Mouse (Mus musculus) ES-CJ7 (cell line): Measurements from ENCODE around the gene Lrp3.
"Not testable (repeated sequence)": the region's sequence is repeated elsewhere in the genome, so short reads cannot be mapped to it uniquely, and the experiment has no call there.

ENCODE experiments used
- DNase-seq: peaks from one replicate; pipeline ENCODE4 v3.0.0; 2011; ENCODE audit warnings: low read depth, low spot score

Gene Lrp3

DNA sequence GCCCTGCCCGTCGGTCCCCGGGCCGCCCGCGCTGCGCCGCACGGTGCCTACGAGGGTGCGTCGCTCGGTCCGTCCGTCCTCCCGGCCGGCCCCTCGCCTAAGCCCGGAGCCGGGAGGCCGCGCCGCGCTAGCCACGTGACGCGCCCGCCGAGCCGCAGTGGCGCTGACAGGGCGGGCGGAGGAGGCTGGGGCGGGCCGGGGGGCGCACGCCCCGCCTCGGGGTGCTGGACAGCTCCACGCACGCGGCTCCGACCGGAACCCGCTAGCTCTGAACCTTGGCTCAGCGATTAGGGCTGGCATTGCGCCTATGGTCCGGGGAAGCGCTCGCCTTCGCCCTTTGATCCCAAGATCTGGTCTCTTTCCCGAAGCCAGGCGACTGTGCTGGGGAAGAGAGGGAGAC, at the start of gene Lrp3:
Gene Lrp3, minus strand, starts transcription at position 274 of the 400 bp plus-strand sequence.
- DNase-seq, result peak; percentile 66

DNA sequence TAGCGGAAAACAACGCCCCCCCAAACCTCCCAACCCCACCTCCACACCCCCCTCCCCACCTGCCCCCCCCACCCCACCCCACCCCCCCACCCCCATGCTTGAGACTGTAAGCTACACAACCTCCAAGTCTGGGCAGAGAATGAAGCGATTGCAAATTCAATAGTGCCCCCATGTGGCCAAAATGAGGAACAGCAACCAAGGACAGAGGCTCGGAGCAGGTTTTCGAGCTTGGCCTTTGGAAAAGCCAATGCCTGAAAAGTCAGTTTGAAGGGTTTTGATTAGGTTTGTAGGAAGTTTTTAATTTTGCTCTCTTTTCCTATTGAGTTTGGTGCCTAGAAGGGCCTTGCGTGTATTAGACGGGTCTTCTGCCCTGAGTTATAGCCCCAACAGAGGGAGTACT, 49.4 kb upstream of the Lrp3 start:
- peak; percentile 52 for DNase-seq

DNA sequence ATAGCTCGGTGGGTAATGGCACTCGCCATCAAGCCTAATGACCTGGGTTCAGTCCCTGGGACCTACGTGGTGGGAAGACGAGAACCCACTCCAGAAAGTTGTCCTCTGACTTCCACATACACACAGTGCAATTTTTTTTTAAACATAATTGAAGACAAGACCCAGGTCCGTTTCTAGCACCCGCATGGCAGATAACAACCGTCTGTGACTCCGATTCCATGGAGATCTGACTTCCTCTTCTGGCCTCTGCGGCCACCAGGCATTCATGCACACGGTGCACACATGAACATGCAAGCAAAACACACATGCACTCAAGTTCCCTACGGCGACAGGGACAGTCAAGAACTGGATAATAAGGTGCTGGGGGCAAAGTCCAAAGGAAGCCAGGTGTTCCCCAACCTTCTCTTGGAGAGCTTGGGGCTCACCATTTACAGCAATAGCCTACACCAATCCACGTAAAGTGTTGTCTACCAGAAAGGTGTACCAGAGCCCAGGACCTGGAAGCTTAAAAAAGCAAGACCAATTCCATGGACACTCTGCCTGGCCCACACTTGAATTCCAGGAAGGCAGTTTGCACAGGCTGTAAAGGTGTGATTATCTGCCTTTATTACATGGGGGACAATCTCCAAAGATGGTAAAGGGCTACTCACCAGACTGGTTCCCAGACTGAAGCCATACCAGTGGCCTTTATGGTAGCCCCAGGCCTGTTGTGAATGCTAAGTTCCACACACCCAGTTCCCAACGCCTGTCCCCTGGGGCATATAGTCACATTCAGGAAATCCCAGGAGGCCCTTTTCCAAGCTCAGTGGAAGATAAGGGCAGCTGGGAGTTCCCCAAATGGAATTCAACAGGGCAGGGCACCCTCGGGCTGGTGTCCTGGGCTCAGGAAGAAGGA, 48.5 kb upstream of the Lrp3 start:
- DNase-seq, result no peak

GRCm38 (mm10) chr7:35259384-35259783, 44.1 kb upstream of the Lrp3 start:
- peak; percentile 91 for DNase-seq

GRCm38 (mm10) chr7:35258294-35258693, 43.0 kb upstream of the Lrp3 start:
- no peak for DNase-seq

DNA sequence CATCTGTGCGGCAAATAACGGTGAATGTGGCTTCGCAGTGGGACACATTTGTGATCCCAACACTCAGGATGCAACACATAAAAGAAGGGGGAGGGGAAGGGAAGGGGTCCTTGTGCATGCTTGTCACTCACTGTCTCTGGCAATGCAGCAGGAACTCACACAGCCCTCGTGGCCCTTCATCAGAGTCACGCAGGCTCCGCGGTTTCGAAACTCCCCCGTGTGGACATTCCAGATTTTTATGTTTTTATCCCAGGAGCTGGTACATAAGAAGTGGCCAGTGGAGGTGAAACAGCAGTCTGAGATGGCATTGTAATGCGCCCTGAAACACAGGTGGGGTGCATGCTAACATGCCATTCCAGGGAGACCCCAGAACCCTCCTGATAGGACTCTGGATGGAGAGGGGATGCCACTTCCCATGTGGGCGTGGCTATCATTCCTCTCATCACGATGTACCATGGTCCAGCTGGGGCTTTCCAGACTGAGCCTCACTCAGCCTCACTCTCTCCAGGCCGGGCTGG, 36.8 kb upstream of the Lrp3 start:
- DNase-seq, result peak; percentile 57

DNA sequence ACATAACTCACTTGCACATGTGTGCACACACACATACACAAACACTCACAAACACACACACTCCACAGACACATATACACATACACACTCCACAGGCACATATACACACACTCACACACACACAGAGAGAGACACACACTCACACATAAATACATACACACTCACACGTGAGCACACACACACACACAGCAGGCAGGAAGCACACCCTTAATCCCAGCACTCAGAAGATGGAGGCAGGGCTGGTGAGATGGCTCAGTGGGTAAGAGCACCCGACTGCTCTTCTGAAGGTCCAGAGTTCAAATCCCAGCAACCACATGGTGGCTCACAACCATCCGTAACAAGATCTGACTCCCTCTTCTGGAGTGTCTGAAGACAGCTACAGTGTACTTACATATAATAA, 22.6 kb upstream of the Lrp3 start:
- DNase-seq, result not testable (repeated sequence)

DNA sequence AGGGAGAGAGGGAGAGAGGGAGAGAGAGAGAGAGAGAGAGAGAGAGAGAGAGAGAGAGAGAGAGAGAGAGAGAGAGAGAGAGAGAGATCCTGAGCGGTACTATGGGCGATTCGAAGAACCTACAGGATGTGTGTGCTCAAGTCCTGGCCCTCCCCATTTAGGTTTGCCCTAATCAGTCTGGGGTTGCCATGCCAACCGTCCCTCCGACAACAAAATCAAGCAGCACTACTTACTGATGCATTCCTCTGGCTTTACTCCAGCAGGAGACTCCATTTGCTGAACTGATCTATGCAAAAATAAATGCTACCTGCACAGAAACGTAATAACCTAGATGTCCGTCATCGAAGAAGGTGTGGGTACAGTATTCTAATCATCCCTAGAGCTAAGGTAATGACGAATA, 20.0 kb upstream of the Lrp3 start:
- DNase-seq, result peak; percentile 82

DNA sequence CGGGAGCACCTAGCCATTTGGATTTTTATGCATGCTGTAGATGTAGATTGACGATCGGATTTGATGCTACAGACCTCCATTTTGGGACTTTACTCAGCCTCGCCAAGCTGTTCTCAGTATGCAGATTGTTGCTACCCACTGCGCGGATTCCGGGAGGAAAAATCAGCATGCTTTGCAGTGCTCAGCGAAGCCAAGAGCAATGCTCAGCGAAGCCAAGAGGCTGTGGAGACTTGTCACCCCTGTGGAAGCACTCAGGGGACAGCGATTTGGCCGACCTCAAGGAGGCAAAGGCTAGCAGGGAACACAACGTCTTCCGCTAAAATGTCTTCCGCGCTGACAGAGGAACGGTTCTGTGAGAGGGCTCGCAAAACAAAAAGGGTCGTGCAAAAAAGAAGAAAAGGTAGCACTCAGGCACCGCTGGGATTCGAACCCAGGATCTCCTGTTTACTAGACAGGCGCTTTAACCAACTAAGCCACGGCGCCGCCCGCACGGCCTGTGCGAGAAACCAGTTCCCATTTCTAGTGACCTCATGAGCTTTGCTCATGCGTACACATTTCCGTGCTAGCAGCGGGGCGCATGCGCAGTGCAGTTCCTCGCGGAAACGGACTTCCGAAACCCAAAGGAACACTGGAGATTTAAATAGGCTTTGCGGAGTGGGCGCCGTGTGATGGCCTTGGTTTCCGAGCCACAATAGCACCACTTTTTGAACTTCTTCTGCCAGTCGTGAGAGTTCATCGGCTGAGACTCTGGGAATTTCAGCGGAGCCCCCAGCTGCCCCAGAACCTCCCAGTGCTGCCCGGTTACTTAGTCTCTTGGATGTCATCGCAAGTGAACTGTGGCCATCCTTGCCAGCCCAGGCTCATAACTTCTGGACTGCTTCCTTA, 19.3 kb upstream of the Lrp3 start:
- peak; percentile 97 for DNase-seq

DNA sequence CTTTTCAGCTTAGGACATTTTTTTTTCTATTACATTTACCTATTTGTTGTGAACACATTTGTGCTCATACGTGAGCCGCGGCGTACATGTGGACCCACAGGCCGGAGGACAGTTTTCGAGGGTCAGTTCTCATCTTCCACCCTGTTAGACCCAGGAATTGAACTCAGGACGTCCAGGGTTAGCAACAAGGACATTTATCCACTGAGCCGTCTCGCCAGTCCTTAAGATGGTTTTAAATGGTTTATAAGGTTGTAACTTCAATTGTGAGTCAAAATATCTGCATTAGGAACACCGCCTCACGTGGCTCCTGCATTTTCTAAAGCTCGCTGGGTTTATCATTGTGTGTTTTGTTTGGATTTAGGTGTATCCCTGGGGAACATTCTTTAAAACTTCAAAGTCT, 18.6 kb upstream of the Lrp3 start:
- DNase-seq, result peak; percentile 26

GRCm38 (mm10) chr7:35232796-35233455, 17.6 kb upstream of the Lrp3 start:
- peak; percentile 78 for DNase-seq

GRCm38 (mm10) chr7:35230333-35230732, 15.0 kb upstream of the Lrp3 start:
- DNase-seq, result peak; percentile 64

DNA sequence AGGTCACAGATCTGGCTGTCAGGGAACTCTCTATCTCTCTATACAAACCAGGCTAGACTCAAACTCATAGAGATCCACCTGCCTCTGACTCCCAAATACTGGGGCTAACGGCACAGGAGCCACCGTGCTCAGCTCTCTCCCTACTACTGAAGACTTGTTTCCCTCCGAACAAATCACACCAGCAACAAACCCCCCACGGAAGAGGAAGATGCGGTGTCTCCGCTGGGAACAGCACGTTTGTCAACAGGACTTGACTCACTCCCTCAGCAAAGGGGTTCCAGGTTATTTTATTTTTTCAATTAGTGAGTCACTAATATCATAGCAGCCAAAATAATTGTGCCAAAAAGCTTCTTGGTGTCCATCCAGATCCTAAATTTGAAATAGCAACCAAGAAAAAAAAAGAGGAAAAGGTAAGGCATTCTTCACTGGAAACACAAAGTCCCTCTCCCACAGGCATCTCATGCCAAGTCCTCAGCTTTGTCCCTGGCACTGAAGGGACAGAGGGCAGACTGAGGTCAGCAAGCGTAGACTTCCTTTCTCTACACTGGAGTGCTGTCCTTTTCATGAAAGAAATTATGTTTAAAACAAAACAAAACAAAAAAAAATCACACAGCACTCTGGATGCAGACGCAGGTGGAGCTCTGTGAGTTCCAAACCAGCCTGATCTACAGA, 5.5 kb upstream of the Lrp3 start:
- DNase-seq, result no peak

- no peak for DNase-seq
Measured at GRCm38 (mm10) chr7:35215731-35216130, 433 bp upstream of the Lrp3 start.

DNA sequence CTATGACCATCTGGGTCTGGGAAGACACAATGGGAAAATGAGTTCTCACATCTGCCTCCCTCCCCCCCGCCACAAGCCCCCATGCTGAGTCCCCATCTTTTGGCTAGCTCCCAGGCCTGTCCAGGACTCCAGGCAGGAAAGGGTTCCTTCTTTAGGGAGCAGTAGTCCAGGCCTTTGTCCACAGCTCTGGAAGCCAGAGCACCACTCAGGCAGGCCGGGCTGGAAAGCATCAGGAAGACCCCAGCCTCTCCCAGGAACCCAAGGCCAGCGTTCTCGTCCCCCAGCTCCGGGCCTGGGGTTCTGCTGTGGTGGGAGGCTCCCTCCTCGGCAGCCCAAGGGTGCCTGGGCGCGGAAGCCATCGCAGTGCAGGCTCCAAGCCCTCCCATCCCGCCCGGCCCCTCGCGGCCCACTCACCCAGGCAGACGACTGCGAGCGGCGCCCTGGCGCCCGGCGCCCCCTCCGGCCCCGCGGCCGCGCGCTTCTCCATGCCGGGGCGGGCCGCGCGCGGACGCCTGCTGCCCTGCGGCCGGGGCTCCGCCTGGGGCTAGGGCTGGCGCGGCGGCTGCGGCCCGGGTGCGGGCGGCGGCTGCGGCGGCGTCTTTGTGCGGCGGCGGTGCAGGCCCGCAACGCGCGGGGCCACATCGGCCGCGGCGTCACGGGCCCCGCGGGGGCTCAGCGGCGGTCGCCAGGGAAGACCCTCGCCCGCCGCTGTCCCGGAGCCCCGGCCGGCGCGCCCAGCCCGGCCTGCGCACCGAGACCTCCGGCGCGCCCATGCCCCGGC, 666 bp downstream of the Lrp3 start:
- no peak for DNase-seq

- no peak for DNase-seq
Measured at GRCm38 (mm10) chr7:35211791-35212190, 3.5 kb downstream of the Lrp3 start.

DNA sequence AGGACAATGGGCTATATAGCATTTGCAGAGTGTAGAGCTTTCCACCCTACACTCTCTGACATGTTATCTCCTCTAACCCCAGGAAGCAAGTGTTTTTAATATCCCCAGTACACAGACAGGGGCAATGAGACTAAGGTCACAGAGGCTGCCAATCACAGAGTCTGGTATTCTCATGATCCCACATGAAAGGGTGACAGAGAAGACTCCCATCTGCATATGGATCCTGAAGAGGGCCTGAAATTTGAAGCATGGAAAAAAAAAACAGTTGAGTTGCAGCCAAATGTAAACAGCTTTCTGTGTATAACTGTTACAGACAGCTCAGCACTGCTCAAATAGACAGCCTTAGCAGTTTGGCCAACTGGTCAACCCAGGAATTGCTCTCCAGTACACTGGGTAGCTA, 15.5 kb downstream of the Lrp3 start:
- no peak for DNase-seq

DNA sequence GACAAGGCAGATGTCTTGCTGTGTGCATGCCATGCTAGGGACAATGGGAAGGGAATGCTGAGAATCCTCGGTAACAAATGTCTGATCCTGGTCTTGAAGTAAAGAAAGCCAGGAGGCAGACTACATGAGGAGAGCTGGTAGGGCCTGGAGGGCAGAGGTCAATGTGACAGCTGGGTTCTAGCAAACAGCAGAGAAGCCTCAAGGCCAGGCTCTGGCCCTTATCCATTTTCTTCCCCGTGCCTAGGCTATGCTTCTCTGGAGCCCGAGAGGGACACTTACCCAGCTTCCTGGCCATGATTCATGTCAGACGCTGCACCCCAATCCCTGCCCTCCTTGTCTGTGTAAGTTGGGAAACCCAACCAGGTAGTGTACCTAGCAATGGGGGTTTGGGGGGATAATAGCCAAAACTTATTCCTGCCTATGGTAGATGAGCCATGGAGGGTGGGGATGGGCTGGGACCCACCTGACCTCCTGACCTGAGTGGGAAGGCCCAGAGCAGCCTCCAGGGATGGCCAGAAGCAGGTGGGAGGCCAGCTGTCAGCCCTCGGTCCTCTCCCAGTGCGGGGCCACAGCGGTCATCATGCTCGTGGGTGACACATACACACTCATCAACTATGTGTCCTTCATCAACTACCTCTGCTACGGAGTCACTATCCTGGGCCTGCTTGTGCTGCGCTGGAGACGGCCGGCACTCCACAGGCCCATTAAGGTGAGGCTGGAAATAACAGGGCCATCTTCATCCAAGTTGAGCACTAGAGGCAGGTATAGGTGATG, 16.1 kb downstream of the Lrp3 start:
- no peak for DNase-seq

GRCm38 (mm10) chr7:35197022-35197421, 18.3 kb downstream of the Lrp3 start:
- DNase-seq, result no peak

GRCm38 (mm10) chr7:35191276-35191675, 24.0 kb downstream of the Lrp3 start:
- no peak for DNase-seq
